Mouse (Mus musculus) heart, postnatal 0 days (tissue): ENCODE measurements around the gene Klhl26. TPM values are rescaled to one million over a fixed set of nuclear protein-coding genes. Genes with fewer than 3 reads are reported as not detected.

ENCODE experiments used
- ATAC-seq: fragments of 200-750 bp; cut with Nextera tagmentation; 2 replicates; pipeline ENCODE4 v1.8.0; 2017; ENCODE audit warnings: low read depth, moderate number of reproducible peaks, moderate library complexity; ENCODE audit not compliant: insufficient read depth
- DNase-seq: peaks from one replicate; pipeline ENCODE4 v3.0.0-alpha.2; 2016; ENCODE audit warnings: low spot score
- H3K27ac ChIP-seq: fragments of 300-500 bp; sonication (generic); 2 replicates; pipeline ENCODE4 v1.5.1; 2014; ENCODE audit warnings: low read depth, mild to moderate bottlenecking
- H3K27me3 ChIP-seq: fragments of 300-500 bp; sonication (generic); 2 replicates; pipeline ENCODE4 v1.6.1; 2014; ENCODE audit warnings: low read length, mixed read lengths; ENCODE audit not compliant: control insufficient read depth, insufficient read depth
- H3K36me3 ChIP-seq: fragments of 300-500 bp; sonication (generic); replicated peaks from 2 replicates; pipeline ENCODE4 v1.6.1; 2014; ENCODE audit warnings: low read length, mixed read lengths; ENCODE audit not compliant: control insufficient read depth, insufficient read depth
- H3K4me1 ChIP-seq: fragments of 300-500 bp; sonication (generic); 2 replicates; pipeline ENCODE4 v1.6.1; 2014; ENCODE audit warnings: antibody characterized with exemption; ENCODE audit not compliant: control insufficient read depth, insufficient read depth
- H3K4me2 ChIP-seq: fragments of 300-500 bp; sonication (generic); 2 replicates; pipeline ENCODE4 v1.6.1; 2014; ENCODE audit warnings: low read depth, mild to moderate bottlenecking, low read length, moderate library complexity
- H3K4me3 ChIP-seq: fragments of 300-500 bp; sonication (generic); 2 replicates; pipeline ENCODE4 v1.5.1; 2014; ENCODE audit warnings: low read depth, low read length
- H3K9ac ChIP-seq: fragments of 300-500 bp; sonication (generic); replicated peaks from 2 replicates; pipeline ENCODE4 v1.6.1; 2014; ENCODE audit warnings: low read depth, low read length, mixed read lengths
- H3K9me3 ChIP-seq: fragments of 300-500 bp; sonication (generic); replicated peaks from 2 replicates; pipeline ENCODE4 v1.6.1; 2016; ENCODE audit warnings: low read length; ENCODE audit not compliant: control insufficient read depth
- CTCF ChIP-seq: IDR thresholded peaks from 2 replicates; pipeline ENCODE4 v1.5.1; 2016; ENCODE audit warnings: antibody characterized with exemption, control low read depth, low read depth
- EP300 ChIP-seq: IDR thresholded peaks from 2 replicates; pipeline ENCODE4 v1.6.1; 2016; ENCODE audit warnings: antibody characterized with exemption, low read depth
- WGBS: fragments of 180-500 bp; shearing (Covaris S2); extraction: QIAGEN DNeasy Blood & Tissue Kit; methylation state at CpG from one replicate; pipeline ENCODE4 v1.1.7; 2014; 5-methylcytosine and 5-hydroxymethylcytosine counted together
- polyA plus RNA-seq: library from polyadenylated mRNA; unstranded; fragments of >200 nt; fragmentation: Nextera tagmentation; extraction: Ambion mirVana; gene quantifications from 2 replicates; pipeline ENCODE4 v1.2.1, GENCODE M21; 2015
- total RNA-seq: library from RNA; depleted of rRNA; stranded (reverse); fragments of >200 nt; gene quantifications from 2 replicates; pipeline ENCODE4 v1.2.3, GENCODE M21; 2014; ENCODE audit warnings: low replicate concordance

Klhl26 gene
- total and polyA plus RNA-seq, 2 experiments from 2014 or later: 8.7 to 22.6 TPM

- TF ChIP-seq CTCF (no peak), EP300 (no peak)
- ATAC-seq: no peak
- Histone ChIP-seq H3K4me3 (no peak overlapping the region), H3K27me3 (no peaks in the 10 kb centered on the region), H3K9me3 (no peaks in the 10 kb centered on the region), H3K27ac (no peak overlapping the region), H3K36me3 (no peaks in the 10 kb centered on the region; the same call in 1 of the 2 replicates), H3K4me2 (no peak overlapping the region), H3K4me1 (no peaks in the 10 kb centered on the region; the same call in 1 of the 2 replicates), H3K9ac (no peak overlapping the region)
- DNase-seq: no peak
- 67% methylated on average over 1 of the region's 1 CpGs for WGBS
Observed at GRCm38 (mm10) chr8:70445988-70446387, 30.8 kb downstream of the Klhl26 start.

- 71% methylated on average over 4 of the region's 4 CpGs for WGBS
- TF ChIP-seq CTCF (no peak), EP300 (no peak)
- ATAC-seq: no peak
Observed at GRCm38 (mm10) chr8:70443326-70443725, 33.4 kb downstream of the Klhl26 start.

GRCm38 (mm10) chr8:70441565-70441964 lies 35.2 kb downstream of the Klhl26 start:
- Histone ChIP-seq H3K4me1 (peaks cover 8% of the 10 kb centered on the region), H3K27me3 (no peaks in the 10 kb centered on the region), H3K4me2 (no peak overlapping the region), H3K9me3 (no peaks in the 10 kb centered on the region), H3K36me3 (no peaks in the 10 kb centered on the region), H3K27ac (no peak overlapping the region), H3K4me3 (no peak overlapping the region), H3K9ac (no peak overlapping the region)
- TF ChIP-seq EP300: no peak
- TF ChIP-seq CTCF: no peak
- no peak for ATAC-seq
- DNase-seq: no peak
- WGBS: 59% methylated on average over 3 of the region's 3 CpGs

More at GRCm38 (mm10) chr8:70443326-70443725, 33.4 kb downstream of the Klhl26 start:
- Histone ChIP-seq H3K4me1 (peaks cover 8% of the 10 kb centered on the region), H3K9ac (no peak overlapping the region), H3K27me3 (no peaks in the 10 kb centered on the region), H3K27ac (no peak overlapping the region), H3K4me2 (no peak overlapping the region), H3K4me3 (no peak overlapping the region), H3K36me3 (no peaks in the 10 kb centered on the region), H3K9me3 (no peaks in the 10 kb centered on the region)
- no peak for DNase-seq

GRCm38 (mm10) chr8:70440246-70440645 lies 36.5 kb downstream of the Klhl26 start:
- Histone ChIP-seq H3K27me3 (no peaks in the 10 kb centered on the region), H3K4me2 (no peak overlapping the region), H3K4me1 (peaks cover 8% of the 10 kb centered on the region), H3K9ac (no peak overlapping the region), H3K4me3 (no peak overlapping the region), H3K27ac (no peak overlapping the region), H3K9me3 (no peaks in the 10 kb centered on the region), H3K36me3 (no peaks in the 10 kb centered on the region)
- ATAC-seq: no peak
- no peak for DNase-seq
- 47% methylated on average over 3 of the region's 3 CpGs for WGBS
- TF ChIP-seq CTCF (0 out of 2 replicates have a peak, but pooled peaks have one; percentile 4), EP300 (no peak)

GRCm38 (mm10) chr8:70439848-70440179 lies 37.0 kb downstream of the Klhl26 start:
- H3K27ac ChIP-seq: no peak overlapping the region
- TF ChIP-seq CTCF: no peak
- peak overlapping the region; percentile 82 for H3K4me3 ChIP-seq
- H3K27me3 ChIP-seq: no peaks in the 10 kb centered on the region
- WGBS: 5% methylated on average over 7 of the region's 7 CpGs
- H3K4me2 ChIP-seq: peak overlapping the region; percentile 84
- no peaks in the 10 kb centered on the region for H3K9me3 ChIP-seq
- DNase-seq: no peak
- no peak for ATAC-seq
- H3K36me3 ChIP-seq: no peaks in the 10 kb centered on the region
- H3K9ac ChIP-seq: no peak overlapping the region
- peaks cover 8% of the 10 kb centered on the region for H3K4me1 ChIP-seq

GRCm38 (mm10) chr8:70439055-70439847 lies 37.5 kb downstream of the Klhl26 start, which contains the start of gene Crtc1:
Crtc1 (minus strand) TSS chr8:70439579.
- 0 out of 2 replicates have a peak within 1 kb of the TSS, but pooled peaks have one; percentile 43 for H3K27ac ChIP-seq
- no peaks in the 10 kb centered on the region for H3K9me3 ChIP-seq
- no peaks in the 10 kb centered on the region for H3K27me3 ChIP-seq
- TF ChIP-seq CTCF: no peak
- H3K9ac ChIP-seq: peak within 1 kb of the TSS; percentile 61
- H3K4me1 ChIP-seq: peaks cover 8% of the 10 kb centered on the region
- H3K36me3 ChIP-seq: no peaks in the 10 kb centered on the region
- peak within 1 kb of the TSS; percentile 82 for H3K4me3 ChIP-seq
- DNase-seq (peak; percentile 95), ATAC-seq (peak; percentile 99)
- under 1% methylated on average over 67 of the region's 70 CpGs for WGBS
- peak within 1 kb of the TSS; percentile 84 for H3K4me2 ChIP-seq
